Mouse (Mus musculus) testis, adult 10 weeks (tissue): Measurements from ENCODE around the gene Dsp. TPM values are rescaled to one million over a fixed set of nuclear protein-coding genes. Genes with fewer than 3 reads are reported as not detected.

Experiments
- polyA plus RNA-seq: library from polyadenylated mRNA; stranded (reverse); fragments of 350-450 nt; fragmentation: Illumina TruSeq; extraction: RNeasy Lipid Tissue Mini Kit (QIAGEN cat#74804); gene quantifications from one replicate; pipeline ENCODE4 v1.2.3, GENCODE M21; 2014; ENCODE audit warnings: low read depth, low replicate concordance

The Dsp gene
- polyA plus RNA-seq = 0.52 TPM

GRCm38 (mm10) chr13:38151069-38151588, at the start of gene Dsp:
TSS of gene Dsp (plus strand) at chr13:38151294.

GRCm38 (mm10) chr13:38204702-38205482, 53.8 kb downstream of the Dsp start, which contains the start of gene Snrnp48:
TSS of gene Snrnp48 (plus strand) at chr13:38204938.

Other genes starting within 250 kb of the Dsp start
- 197 TPM for gene Ssr1, start 157.1 kb upstream of the Dsp start, polyA plus RNA-seq
- gene Riok1, start 114.3 kb upstream of the Dsp start, polyA plus RNA-seq = 44.2 TPM
- gene Cage1, start 114.2 kb upstream of the Dsp start, polyA plus RNA-seq = 507 TPM
- gene Snrnp48, start 53.6 kb downstream of the Dsp start, polyA plus RNA-seq = 24.7 TPM
- gene Bmp6, start 193.8 kb downstream of the Dsp start, polyA plus RNA-seq = 0.50 TPM